Mouse (Mus musculus) lung, adult 2 months (tissue): ENCODE measurements at regions not wholly inside any gene's neighbourhood (a gene's known extent, or its start where the extent isn't known, plus 50 kb on each side); places are given as distances from the start of the nearest gene placed in this dataset.

Experiments
- DNase-seq: peaks from one replicate; pipeline ENCODE4 v3.0.0; 2022
- H3K4me1 ChIP-seq: fragments of 200-500 bp; 2 replicates; pipeline ENCODE4 v1.6.1; 2011; ENCODE audit warnings: low read length; ENCODE audit not compliant: control insufficient read depth, insufficient read depth
- H3K4me3 ChIP-seq: fragments of 200-500 bp; replicated peaks from 2 replicates; pipeline ENCODE3; 2011; ENCODE audit warnings: low read depth, mild to moderate bottlenecking, control low read depth, low read length; ENCODE audit errors: extremely low read depth
- CTCF ChIP-seq: fragments of 200-500 bp; IDR thresholded peaks from 2 replicates; pipeline ENCODE4 v1.5.1; 2011; ENCODE audit warnings: mild to moderate bottlenecking, low read length, control low read depth; ENCODE audit not compliant: insufficient read depth
- POLR2A ChIP-seq: fragments of 200-500 bp; IDR thresholded peaks from 2 replicates; pipeline ENCODE4 v1.6.1; 2011; ENCODE audit warnings: low read depth, mild to moderate bottlenecking, control low read depth, low read length, borderline replicate concordance; ENCODE audit errors: extremely low read depth
- WGBS: fragments of 180-500 bp; shearing (Covaris S2); methylation state at CpG from one replicate; pipeline ENCODE4 v1.1.7; 2018; 5-methylcytosine and 5-hydroxymethylcytosine counted together

DNA sequence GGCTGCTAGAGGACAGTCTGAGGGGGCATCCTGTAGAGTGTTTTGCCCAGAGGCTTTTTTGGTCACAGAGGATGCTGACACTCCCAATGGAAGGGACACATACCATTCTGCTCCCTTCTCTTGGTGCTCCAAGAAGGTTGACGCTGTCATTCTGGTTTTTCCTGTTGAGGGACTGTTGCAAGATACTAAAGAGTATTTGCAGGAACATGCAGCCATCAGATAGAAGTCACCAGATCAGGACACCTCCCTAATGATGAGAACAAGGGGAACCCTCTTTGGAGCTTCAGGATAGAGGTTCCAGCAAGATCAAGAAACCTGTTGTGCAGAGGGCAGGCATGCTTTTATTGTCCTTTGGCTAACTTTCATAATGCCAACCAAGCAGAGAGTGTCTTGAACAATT lies 431.1 kb upstream of the Zmiz1 start:
- DNase-seq, result no peak
- Histone ChIP-seq H3K4me1 (no peaks in the 10 kb centered on the region), H3K4me3 (no peak overlapping the region)
- TF ChIP-seq POLR2A (no peak), CTCF (no peak)
- 81% methylated on average over 1 of the region's 1 CpGs for WGBS

- H3K4me1 ChIP-seq, result no peaks in the 10 kb centered on the region
- DNase-seq, result no peak
- WGBS, result 82% methylated on average over 6 of the region's 6 CpGs
- H3K4me3 ChIP-seq, result no peak overlapping the region
- TF ChIP-seq POLR2A (no peak), CTCF (no peak)
These were observed 428.1 kb upstream of the Zmiz1 start for GRCm38 (mm10) chr14:25030881-25031280.

- WGBS, result 74% methylated on average over 12 of the region's 12 CpGs
- DNase-seq, result no peak
- Histone ChIP-seq H3K4me1 (no peaks in the 10 kb centered on the region), H3K4me3 (no peak overlapping the region)
- TF ChIP-seq POLR2A (no peak), CTCF (no peak)
These were observed 427.0 kb upstream of the Zmiz1 start for GRCm38 (mm10) chr14:25031756-25032680.

DNA sequence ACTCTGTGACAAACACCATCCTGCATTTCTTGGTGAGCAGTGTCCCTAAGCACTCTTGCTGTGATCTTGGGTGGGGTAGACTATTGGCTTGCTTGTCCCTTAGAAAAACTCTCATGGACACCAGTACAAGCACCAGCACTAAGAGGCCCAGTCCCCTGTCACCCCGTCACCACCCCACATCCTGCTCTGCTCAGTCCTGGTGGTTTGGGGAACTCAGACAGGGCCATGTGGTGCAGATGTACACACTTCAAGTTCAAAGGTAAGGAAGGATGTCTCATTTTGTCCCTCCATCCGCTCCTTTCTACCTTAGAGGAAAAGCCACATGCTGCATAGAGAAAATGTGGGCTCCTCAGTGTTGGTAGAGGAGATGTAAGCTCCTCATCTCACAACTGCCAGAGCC lies 426.1 kb upstream of the Zmiz1 start:
- TF ChIP-seq CTCF, result no peak
- DNase-seq, result no peak
- Histone ChIP-seq H3K4me3 (no peak overlapping the region), H3K4me1 (no peaks in the 10 kb centered on the region)
- 82% methylated on average over 2 of the region's 2 CpGs for WGBS

DNA sequence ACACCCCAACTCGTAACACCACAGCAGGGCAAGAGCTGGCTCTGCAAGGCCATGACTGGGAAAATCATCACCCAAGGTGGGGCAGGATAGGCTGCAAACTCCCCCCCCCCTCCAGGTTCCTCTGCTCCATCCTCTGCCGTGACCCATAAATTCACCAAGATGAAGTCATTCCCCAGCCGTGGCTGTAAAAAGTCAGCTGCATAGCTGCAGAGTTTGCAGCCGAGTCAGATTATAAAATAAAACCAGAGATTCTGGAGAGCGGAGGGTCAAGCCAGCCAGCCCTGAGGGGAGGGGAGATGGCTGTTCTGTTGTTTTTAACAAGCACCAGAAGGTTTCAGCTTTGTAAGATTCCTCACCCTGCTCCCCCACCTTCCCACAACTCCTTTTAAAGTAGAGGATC lies 416.7 kb upstream of the Zmiz1 start:
- TF ChIP-seq CTCF (no peak), POLR2A (no peak)
- Histone ChIP-seq H3K4me1 (no peaks in the 10 kb centered on the region), H3K4me3 (no peak overlapping the region)
- no peak for DNase-seq
- WGBS, result 57% methylated on average over 5 of the region's 5 CpGs

DNA sequence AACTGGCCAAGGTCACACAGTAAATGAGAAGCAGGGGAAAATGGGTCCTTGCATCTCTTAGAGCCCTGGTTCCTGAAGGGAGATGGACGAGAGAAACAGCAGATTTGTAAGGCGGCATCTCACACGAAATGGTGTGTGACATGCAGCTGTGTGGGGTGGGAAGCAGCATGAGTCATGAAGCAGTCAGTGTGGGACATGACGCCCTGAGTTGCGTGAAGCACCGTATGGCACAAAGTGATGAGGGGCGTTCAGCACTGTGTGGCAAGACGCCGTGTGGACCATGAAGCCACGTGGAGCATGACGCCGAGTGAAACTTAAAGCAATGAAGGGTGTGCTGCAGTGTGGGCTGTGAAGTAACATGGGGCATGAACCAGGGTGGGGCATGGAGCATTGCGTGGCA lies 414.9 kb upstream of the Zmiz1 start:
- Histone ChIP-seq H3K4me1 (no peaks in the 10 kb centered on the region), H3K4me3 (no peak overlapping the region)
- DNase-seq, result no peak
- 92% methylated on average over 13 of the region's 13 CpGs for WGBS
- TF ChIP-seq CTCF (no peak), POLR2A (no peak)

- H3K4me1 ChIP-seq, result no peaks in the 10 kb centered on the region
- DNase-seq, result no peak
- WGBS, result 48% methylated on average over 7 of the region's 7 CpGs
- no peak overlapping the region for H3K4me3 ChIP-seq
- no peak for TF ChIP-seq POLR2A
- no peak for TF ChIP-seq CTCF
These were observed 414.1 kb upstream of the Zmiz1 start for GRCm38 (mm10) chr14:25044867-25045266.

- DNase-seq, result no peak
- no peak for TF ChIP-seq POLR2A
- TF ChIP-seq CTCF, result no peak
- WGBS, result 65% methylated on average over 12 of the region's 12 CpGs
- no peak overlapping the region for H3K4me3 ChIP-seq
- H3K4me1 ChIP-seq, result no peaks in the 10 kb centered on the region
These were observed 408.2 kb upstream of the Zmiz1 start for GRCm38 (mm10) chr14:25050674-25051251.

GRCm38 (mm10) chr14:25052175-25052574 lies 406.8 kb upstream of the Zmiz1 start:
- 69% methylated on average over 9 of the region's 9 CpGs for WGBS
- Histone ChIP-seq H3K4me3 (no peak overlapping the region), H3K4me1 (no peaks in the 10 kb centered on the region)
- DNase-seq, result no peak
- TF ChIP-seq POLR2A (no peak), CTCF (no peak)

- 80% methylated on average over 7 of the region's 7 CpGs for WGBS
- Histone ChIP-seq H3K4me1 (no peaks in the 10 kb centered on the region), H3K4me3 (no peak overlapping the region)
- no peak for DNase-seq
- TF ChIP-seq POLR2A, result no peak
- TF ChIP-seq CTCF, result no peak
These were observed 399.6 kb upstream of the Zmiz1 start for GRCm38 (mm10) chr14:25059351-25059750.

- DNase-seq, result peak; percentile 14
- TF ChIP-seq POLR2A (no peak), CTCF (no peak)
- 71% methylated on average over 7 of the region's 7 CpGs for WGBS
- H3K4me1 ChIP-seq, result no peaks in the 10 kb centered on the region
- no peak overlapping the region for H3K4me3 ChIP-seq
These were observed 398.7 kb upstream of the Zmiz1 start for GRCm38 (mm10) chr14:25060285-25060684.
